Mouse (Mus musculus) heart, embryonic 14.5 days (tissue): ENCODE data around the gene Fam131c. TPM values are rescaled to one million over a fixed set of nuclear protein-coding genes. Genes with fewer than 3 reads are reported as not detected.
A peak's percentile ranks its signal among the peaks of the same experiment; 100 is the strongest.

Experiments used
- ATAC-seq: fragments of 200-750 bp; cut with Nextera tagmentation; 2 replicates; pipeline ENCODE4 v1.8.0; 2017; ENCODE audit warnings: low read depth, moderate TSS enrichment; ENCODE audit not compliant: insufficient number of reproducible peaks, insufficient read depth, low FRiP score
- H3K27ac ChIP-seq, 2 experiments: fragments of 200-500 bp in 1 of 2; fragments of 300-500 bp in 1 of 2; sonication (generic) in 1 of 2; replicated peaks in 1 of 2; 2 replicates each; pipeline ENCODE4 v1.5.1; 2012 to 2014; ENCODE audit warnings: low read depth in 2 of 2, low read length in 2 of 2, control low read depth in 1 of 2, mild to moderate bottlenecking in 1 of 2, mixed read lengths in 1 of 2; ENCODE audit not compliant: control insufficient read depth in 1 of 2, insufficient read depth in 1 of 2
- H3K27me3 ChIP-seq: fragments of 300-500 bp; sonication (generic); 2 replicates; pipeline ENCODE4 v1.6.1; 2014; ENCODE audit warnings: mild to moderate bottlenecking, low read length, control low read depth; ENCODE audit not compliant: control insufficient read depth, insufficient read depth
- H3K36me3 ChIP-seq: fragments of 300-500 bp; sonication (generic); 2 replicates; pipeline ENCODE4 v1.6.1; 2014; ENCODE audit warnings: mild to moderate bottlenecking, control low read depth, low read length, mixed read lengths; ENCODE audit not compliant: control insufficient read depth, insufficient read depth
- H3K4me1 ChIP-seq, 2 experiments: fragments of 200-500 bp in 1 of 2; fragments of 300-500 bp in 1 of 2; sonication (generic) in 1 of 2; 2 replicates each; pipeline ENCODE4 v1.6.1; 2012 to 2014; ENCODE audit warnings: low read length in 2 of 2, control low read depth in 1 of 2, mixed read lengths in 1 of 2; ENCODE audit not compliant: control insufficient read depth in 2 of 2, insufficient read depth in 2 of 2
- H3K4me2 ChIP-seq: fragments of 300-500 bp; sonication (generic); 2 replicates; pipeline ENCODE4 v1.6.1; 2014; ENCODE audit warnings: mild to moderate bottlenecking, low read length
- H3K4me3 ChIP-seq, 2 experiments: fragments of 200-500 bp in 1 of 2; fragments of 300-500 bp in 1 of 2; sonication (generic) in 1 of 2; 2 replicates each; pipeline ENCODE4 v1.5.1; 2012 to 2014; ENCODE audit warnings: low read length in 2 of 2, mild to moderate bottlenecking in 2 of 2, control low read depth in 1 of 2, low read depth in 1 of 2, moderate library complexity in 1 of 2; ENCODE audit not compliant: control insufficient read depth in 1 of 2, insufficient read depth in 1 of 2
- H3K9ac ChIP-seq: fragments of 300-500 bp; sonication (generic); 2 replicates; pipeline ENCODE4 v1.6.1; 2014; ENCODE audit warnings: mild to moderate bottlenecking, low read length
- H3K9me3 ChIP-seq: fragments of 300-500 bp; sonication (generic); 2 replicates; pipeline ENCODE4 v1.6.1; 2016; ENCODE audit warnings: low read length, control low read depth; ENCODE audit not compliant: control insufficient read depth
- WGBS: fragments of 180-500 bp; shearing (Covaris S2); extraction: QIAGEN DNeasy Blood & Tissue Kit; methylation state at CpG from one replicate; pipeline ENCODE4 v1.1.7; 2014; 5-methylcytosine and 5-hydroxymethylcytosine counted together
- microRNA-seq: library from miRNA; unstranded; fragments of <30 nt; microRNA quantifications from one replicate; pipeline ENCODE4, GENCODE M21; 2016
- polyA plus RNA-seq: library from polyadenylated mRNA; unstranded; fragments of >200 nt; fragmentation: Nextera tagmentation; extraction: Ambion mirVana; gene quantifications from 2 replicates; pipeline ENCODE4 v1.2.1, GENCODE M21; 2014

The Fam131c gene
- polyA plus RNA-seq, 1 experiment from 2014 or later: 0.92 TPM

DNA sequence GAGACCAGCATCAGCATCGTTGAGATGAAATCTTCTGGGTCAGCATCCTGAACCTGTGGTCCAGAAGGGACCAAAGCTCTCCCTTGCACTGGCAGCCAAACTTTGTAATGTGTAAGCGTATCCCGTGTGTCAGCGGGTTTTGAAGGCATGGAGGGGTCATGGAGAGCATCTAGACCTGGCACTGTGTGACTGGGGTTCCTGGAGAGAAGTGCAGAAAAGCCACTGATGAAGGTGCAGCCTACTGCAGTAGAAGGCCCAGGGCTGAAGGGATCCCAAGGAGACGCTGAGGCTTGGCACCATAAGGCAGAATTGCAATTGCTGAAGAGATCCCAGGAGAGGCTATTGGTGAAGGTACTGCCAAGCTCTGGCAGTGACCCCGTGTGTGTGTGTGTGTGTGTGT is 61.4 kb downstream of the Fam131c start:
- H3K9me3 ChIP-seq: no peaks in the 10 kb centered on the region
- peaks cover 16 to 28% of the 10 kb centered on the region in 2 experiments for H3K4me1 ChIP-seq
- no peak overlapping the region for H3K4me2 ChIP-seq
- no peak for ATAC-seq
- 0 out of 2 replicates have a peak overlapping the region, but pooled peaks have one; percentile 11 for H3K9ac ChIP-seq
- 70% methylated on average over 6 of the region's 6 CpGs for WGBS
- H3K27ac ChIP-seq: no peak overlapping the region; a peak in 1 of 4 replicates
- no peaks in the 10 kb centered on the region for H3K27me3 ChIP-seq
- H3K4me3 ChIP-seq: no peak overlapping the region
- H3K36me3 ChIP-seq: peaks cover 7% of the 10 kb centered on the region

DNA sequence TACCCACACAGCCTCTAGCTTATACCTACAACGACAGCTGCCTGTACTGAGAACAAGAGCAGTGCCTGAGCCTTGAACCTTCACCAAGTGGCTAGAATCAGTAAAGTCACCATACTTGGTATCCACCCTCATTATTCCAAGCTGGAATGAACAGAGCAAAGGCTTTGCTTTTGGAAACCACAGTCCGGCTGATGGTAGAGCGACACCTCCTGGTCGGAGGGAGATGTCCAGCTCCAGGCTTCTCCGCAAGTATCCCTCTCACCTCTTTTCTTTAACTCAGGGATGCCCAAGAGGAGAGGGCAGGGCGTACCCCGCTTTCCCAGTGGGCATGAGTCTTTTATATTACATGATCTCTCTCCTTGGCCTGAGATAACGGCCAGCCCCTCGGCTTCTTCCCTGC is 61.8 kb downstream of the Fam131c start:
- Histone ChIP-seq H3K36me3 (peaks cover 3% of the 10 kb centered on the region), H3K9ac (no peak overlapping the region), H3K4me2 (no peak overlapping the region), H3K4me1 (peaks cover 15 to 25% of the 10 kb centered on the region in 2 experiments), H3K27ac (no peak overlapping the region), H3K9me3 (no peaks in the 10 kb centered on the region), H3K27me3 (no peaks in the 10 kb centered on the region), H3K4me3 (no peak overlapping the region)
- WGBS: 41% methylated on average over 9 of the region's 9 CpGs
- no peak for ATAC-seq

- Histone ChIP-seq H3K36me3 (no peaks in the 10 kb centered on the region), H3K9ac (no peak overlapping the region), H3K9me3 (no peaks in the 10 kb centered on the region), H3K4me3 (no peak overlapping the region), H3K27me3 (no peaks in the 10 kb centered on the region), H3K4me1 (peaks cover 13 to 14% of the 10 kb centered on the region in 2 experiments), H3K4me2 (no peak overlapping the region), H3K27ac (no peak overlapping the region)
- no peak for ATAC-seq
- 41% methylated on average over 9 of the region's 9 CpGs for WGBS
These were observed 63.0 kb downstream of the Fam131c start for GRCm38 (mm10) chr4:141430997-141431396.

GRCm38 (mm10) chr4:141432666-141433065 is 64.6 kb downstream of the Fam131c start:
- Histone ChIP-seq H3K4me2 (no peak overlapping the region), H3K27ac (no peak overlapping the region), H3K4me1 (no peaks in the 10 kb centered on the region), H3K9ac (no peak overlapping the region), H3K9me3 (no peaks in the 10 kb centered on the region), H3K36me3 (no peaks in the 10 kb centered on the region), H3K4me3 (no peak overlapping the region), H3K27me3 (no peaks in the 10 kb centered on the region)
- ATAC-seq: no peak
- 66% methylated on average over 14 of the region's 14 CpGs for WGBS

DNA sequence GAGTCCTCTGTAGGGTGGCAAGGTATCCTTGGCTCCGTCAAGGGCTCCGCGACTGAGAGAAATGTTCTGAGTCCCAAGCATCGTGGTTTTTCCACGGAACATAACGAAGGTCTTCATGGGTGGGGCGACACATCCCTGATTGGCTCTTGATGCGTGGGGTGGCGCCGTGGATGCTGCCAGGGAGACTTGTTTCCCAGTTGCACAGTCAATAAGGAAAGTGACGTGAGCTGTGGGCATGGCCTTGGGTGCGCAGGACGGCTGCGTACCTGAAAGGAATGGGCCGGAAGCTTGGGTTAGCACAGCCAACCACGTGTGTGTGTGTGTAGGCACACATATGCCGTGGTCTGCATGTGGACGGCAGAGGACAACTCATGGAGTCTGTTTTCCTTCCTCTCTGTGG is 65.2 kb downstream of the Fam131c start:
- H3K36me3 ChIP-seq: no peaks in the 10 kb centered on the region

More for the DNA sequence above, 65.2 kb downstream of the Fam131c start:
- no peaks in the 10 kb centered on the region for H3K27me3 ChIP-seq
- no peak overlapping the region for H3K4me2 ChIP-seq
- no peak overlapping the region for H3K27ac ChIP-seq
- H3K4me3 ChIP-seq: no peak overlapping the region
- no peaks in the 10 kb centered on the region for H3K9me3 ChIP-seq
- 80% methylated on average over 18 of the region's 18 CpGs for WGBS
- no peak for ATAC-seq
- no peak overlapping the region for H3K9ac ChIP-seq
- H3K4me1 ChIP-seq: no peaks in the 10 kb centered on the region

Small RNA genes within 50 kb of the gene (microRNA-seq; reads per million reads assigned to microRNA genes)
- gene Gm25690: not detected

Other genes starting within 250 kb of the Fam131c start
- gene Szrd1, start 228.4 kb upstream of the Fam131c start, polyA plus RNA-seq: 20.8 and 24.0 TPM in 2 replicates
- gene Fbxo42, start 220.3 kb upstream of the Fam131c start, polyA plus RNA-seq: 12.7 and 15.7 TPM in 2 replicates
- gene Rsg1, start 154.3 kb upstream of the Fam131c start, polyA plus RNA-seq: 1.5 and 1.7 TPM in 2 replicates
- gene Arhgef19, start 128.7 kb upstream of the Fam131c start, polyA plus RNA-seq: 1.1 and 2.6 TPM in 2 replicates
- gene Epha2, start 67.0 kb upstream of the Fam131c start, polyA plus RNA-seq: 1.9 TPM in 2 replicates
- not detected in 2 replicates for gene Clcnka, start 30.5 kb downstream of the Fam131c start, polyA plus RNA-seq
- 0.26 and 1.1 TPM in 2 replicates for gene Clcnkb, start 47.8 kb downstream of the Fam131c start, polyA plus RNA-seq
- 172 and 266 TPM in 2 replicates for gene Hspb7, start 52.6 kb downstream of the Fam131c start, polyA plus RNA-seq
- gene Srarp, start 67.9 kb downstream of the Fam131c start, polyA plus RNA-seq: not detected in 2 replicates
- 16.2 and 18.8 TPM in 2 replicates for gene Zbtb17, start 76.4 kb downstream of the Fam131c start, polyA plus RNA-seq
- gene Spen, start 170.4 kb downstream of the Fam131c start, polyA plus RNA-seq: 9.6 and 10.7 TPM in 2 replicates
- 45.2 and 45.7 TPM in 2 replicates for gene Fblim1, start 237.9 kb downstream of the Fam131c start, polyA plus RNA-seq